Mouse (Mus musculus): ENCODE results near the gene Esrrg. TPM values are rescaled to one million over a fixed set of nuclear protein-coding genes. Genes with fewer than 3 reads are reported as not detected.

The Esrrg gene
- polyA plus RNA-seq (2014; fragmentation: Nextera tagmentation; extraction: Ambion mirVana): 1.2 and 1.5 TPM in 2 replicates

- H3K27ac ChIP-seq (replicated peaks; ENCODE audit: low read depth, low read length): no peak within 1 kb of the TSS
- WGBS: under 1% methylated on average over 21 of the region's 21 CpGs
These were observed at the start of gene Esrrg for GRCm38 (mm10) chr1:187608261-187608921. TSS of gene Esrrg (plus strand) at chr1:187608791.

GRCm38 (mm10) chr1:187583982-187584381 lies 24.6 kb upstream of the Esrrg start:
- no peaks in the 10 kb centered on the region for H3K36me3 ChIP-seq (ENCODE audit: control insufficient read depth, insufficient read depth, low read length)
- H3K4me3 ChIP-seq (ENCODE audit: low read depth, low read length): no peak overlapping the region
- no peak for ATAC-seq (ENCODE audit: insufficient number of reproducible peaks, low FRiP score, low TSS enrichment, low read depth)
- DNase-seq (ENCODE audit: low spot score): no peak
- H3K27ac ChIP-seq (replicated peaks; ENCODE audit: low read depth, low read length): no peak overlapping the region
- H3K4me1 ChIP-seq (ENCODE audit: control insufficient read depth, insufficient read depth, low read length): no peaks in the 10 kb centered on the region
- no peak overlapping the region for H3K9ac ChIP-seq (ENCODE audit: low read length)
- H3K9me3 ChIP-seq (ENCODE audit: control insufficient read depth, low read length): no peaks in the 10 kb centered on the region
- no peak overlapping the region for H3K4me2 ChIP-seq (ENCODE audit: low read depth, severe bottlenecking)
- H3K27me3 ChIP-seq (ENCODE audit: control insufficient read depth, insufficient read depth, low read length): no peaks in the 10 kb centered on the region

More at GRCm38 (mm10) chr1:187608261-187608921, at the start of gene Esrrg:
- Histone ChIP-seq H3K9ac (ENCODE audit: low read length) (peak within 1 kb of the TSS; percentile 49; the same call in 1 of the 2 replicates), H3K36me3 (ENCODE audit: control insufficient read depth, insufficient read depth, low read length) (no peaks in the 10 kb centered on the region), H3K4me2 (ENCODE audit: low read depth, severe bottlenecking) (peak within 1 kb of the TSS; percentile 85), H3K9me3 (ENCODE audit: control insufficient read depth, low read length) (no peaks in the 10 kb centered on the region), H3K4me3 (ENCODE audit: low read depth, low read length) (peak within 1 kb of the TSS; percentile 38), H3K27me3 (ENCODE audit: control insufficient read depth, insufficient read depth, low read length) (peaks cover 56% of the 10 kb centered on the region), H3K4me1 (ENCODE audit: control insufficient read depth, insufficient read depth, low read length) (peaks cover 30% of the 10 kb centered on the region)
- DNase-seq (ENCODE audit: low spot score) (peak; percentile 57), ATAC-seq (ENCODE audit: insufficient number of reproducible peaks, low FRiP score, low TSS enrichment, low read depth) (no peak)

GRCm38 (mm10) chr1:187586541-187587075 lies 22.0 kb upstream of the Esrrg start:
- Histone ChIP-seq H3K4me2 (ENCODE audit: low read depth, severe bottlenecking) (no peak overlapping the region), H3K4me3 (ENCODE audit: low read depth, low read length) (no peak overlapping the region), H3K4me1 (ENCODE audit: control insufficient read depth, insufficient read depth, low read length) (no peaks in the 10 kb centered on the region), H3K9me3 (ENCODE audit: control insufficient read depth, low read length) (no peaks in the 10 kb centered on the region), H3K36me3 (ENCODE audit: control insufficient read depth, insufficient read depth, low read length) (no peaks in the 10 kb centered on the region), H3K9ac (ENCODE audit: low read length) (no peak overlapping the region), H3K27ac (replicated peaks; ENCODE audit: low read depth, low read length) (no peak overlapping the region), H3K27me3 (ENCODE audit: control insufficient read depth, insufficient read depth, low read length) (no peaks in the 10 kb centered on the region)
- no peak for DNase-seq (ENCODE audit: low spot score)
- no peak for ATAC-seq (ENCODE audit: insufficient number of reproducible peaks, low FRiP score, low TSS enrichment, low read depth)
- WGBS: 87% methylated on average over 8 of the region's 8 CpGs

DNA sequence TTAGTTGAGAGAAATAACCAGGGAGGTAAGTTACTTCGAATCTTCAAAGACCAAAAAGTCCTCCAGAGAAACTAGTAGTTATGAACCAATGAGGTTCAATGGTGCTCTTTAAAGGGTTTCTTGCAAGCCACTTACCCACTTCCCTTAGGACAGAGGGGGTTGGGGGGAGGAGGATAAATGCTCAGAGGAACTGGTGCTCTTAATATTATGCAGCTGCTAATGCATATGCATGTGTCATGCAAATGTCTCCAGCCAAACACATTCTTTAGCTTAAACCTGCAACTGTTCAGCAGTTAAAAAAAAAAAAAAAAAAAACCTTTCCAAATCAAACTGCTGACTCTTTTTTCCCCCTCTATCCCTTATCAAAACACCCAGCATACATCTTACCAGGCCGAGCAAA lies 5.6 kb upstream of the Esrrg start:
- H3K36me3 ChIP-seq (ENCODE audit: control insufficient read depth, insufficient read depth, low read length): no peaks in the 10 kb centered on the region
- H3K9ac ChIP-seq (ENCODE audit: low read length): no peak overlapping the region
- no peak overlapping the region for H3K27ac ChIP-seq (replicated peaks; ENCODE audit: low read depth, low read length)
- DNase-seq (ENCODE audit: low spot score): no peak
- WGBS: 55% methylated on average over 2 of the region's 2 CpGs
- ATAC-seq (ENCODE audit: insufficient number of reproducible peaks, low FRiP score, low TSS enrichment, low read depth): no peak
- H3K27me3 ChIP-seq (ENCODE audit: control insufficient read depth, insufficient read depth, low read length): peaks cover 29% of the 10 kb centered on the region
- H3K4me1 ChIP-seq (ENCODE audit: control insufficient read depth, insufficient read depth, low read length): peaks cover 25% of the 10 kb centered on the region
- no peak overlapping the region for H3K4me3 ChIP-seq (ENCODE audit: low read depth, low read length)
- H3K4me2 ChIP-seq (ENCODE audit: low read depth, severe bottlenecking): no peak overlapping the region
- no peaks in the 10 kb centered on the region; the same call in 1 of the 2 replicates for H3K9me3 ChIP-seq (ENCODE audit: control insufficient read depth, low read length)

- DNase-seq (ENCODE audit: low spot score): peak; percentile 36
- no peak overlapping the region for H3K4me2 ChIP-seq (ENCODE audit: low read depth, severe bottlenecking)
- ATAC-seq (ENCODE audit: insufficient number of reproducible peaks, low FRiP score, low TSS enrichment, low read depth): no peak
- no peaks in the 10 kb centered on the region for H3K36me3 ChIP-seq (ENCODE audit: control insufficient read depth, insufficient read depth, low read length)
- no peak overlapping the region for H3K27ac ChIP-seq (replicated peaks; ENCODE audit: low read depth, low read length)
- WGBS: 2% methylated on average over 11 of the region's 11 CpGs
- peaks cover 35% of the 10 kb centered on the region for H3K27me3 ChIP-seq (ENCODE audit: control insufficient read depth, insufficient read depth, low read length)
- peaks cover 30% of the 10 kb centered on the region for H3K4me1 ChIP-seq (ENCODE audit: control insufficient read depth, insufficient read depth, low read length)
- H3K9me3 ChIP-seq (ENCODE audit: control insufficient read depth, low read length): no peaks in the 10 kb centered on the region; the same call in 1 of the 2 replicates
- H3K9ac ChIP-seq (ENCODE audit: low read length): no peak overlapping the region
- no peak overlapping the region for H3K4me3 ChIP-seq (ENCODE audit: low read depth, low read length)
These were observed 4.5 kb upstream of the Esrrg start for GRCm38 (mm10) chr1:187604063-187604484.

- DNase-seq (ENCODE audit: low spot score) (peak; percentile 51), ATAC-seq (ENCODE audit: insufficient number of reproducible peaks, low FRiP score, low TSS enrichment, low read depth) (no peak)
- Histone ChIP-seq H3K27me3 (ENCODE audit: control insufficient read depth, insufficient read depth, low read length) (peaks cover 40% of the 10 kb centered on the region), H3K27ac (replicated peaks; ENCODE audit: low read depth, low read length) (no peak overlapping the region), H3K36me3 (ENCODE audit: control insufficient read depth, insufficient read depth, low read length) (no peaks in the 10 kb centered on the region), H3K4me1 (ENCODE audit: control insufficient read depth, insufficient read depth, low read length) (peaks cover 30% of the 10 kb centered on the region), H3K4me2 (ENCODE audit: low read depth, severe bottlenecking) (peak overlapping the region; percentile 30; the same call in 1 of the 2 replicates), H3K9ac (ENCODE audit: low read length) (no peak overlapping the region), H3K9me3 (ENCODE audit: control insufficient read depth, low read length) (no peaks in the 10 kb centered on the region; the same call in 1 of the 2 replicates), H3K4me3 (ENCODE audit: low read depth, low read length) (no peak overlapping the region)
- WGBS: 2% methylated on average over 24 of the region's 24 CpGs
These were observed 3.8 kb upstream of the Esrrg start for GRCm38 (mm10) chr1:187604691-187605310.

DNA sequence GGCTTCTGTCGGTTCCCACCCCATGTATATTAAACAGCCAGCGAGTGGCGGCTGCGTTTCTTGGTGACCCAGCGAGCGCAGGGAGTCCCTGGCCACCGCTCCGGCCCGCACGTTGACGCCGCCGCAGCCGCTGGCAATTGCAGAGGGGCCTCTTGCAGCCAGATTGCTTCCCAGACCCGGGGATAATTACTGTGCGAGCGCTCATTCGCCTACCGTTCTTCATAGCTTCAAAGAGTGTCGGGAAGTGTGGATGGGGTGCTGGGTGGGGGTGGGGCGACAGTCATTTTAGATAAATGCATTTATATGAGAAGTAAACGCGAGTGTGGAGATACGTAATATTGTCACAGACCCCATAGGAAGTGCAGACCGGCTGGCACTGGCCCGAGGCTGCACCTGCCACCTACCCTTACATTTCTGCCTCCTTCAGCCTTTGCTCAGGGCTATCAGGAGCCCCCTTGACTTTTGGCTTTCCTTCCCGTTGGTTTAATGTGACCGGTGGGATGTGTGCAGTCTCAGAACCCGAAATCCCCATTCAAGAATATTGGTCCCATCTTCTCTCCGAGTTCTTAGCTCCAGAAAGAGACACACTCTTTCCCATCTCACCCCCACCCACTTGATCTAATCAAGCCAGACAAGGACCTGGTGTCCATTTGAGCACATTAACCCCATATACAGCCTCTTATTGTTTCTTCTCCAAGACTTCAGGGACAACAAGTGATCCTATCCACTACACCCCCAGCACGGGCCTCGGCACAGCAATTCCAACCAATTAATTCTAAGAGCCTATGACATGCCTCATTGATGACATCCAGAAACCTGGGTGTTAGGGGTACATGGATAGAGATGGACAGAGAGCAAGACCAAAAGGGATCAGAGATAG lies 3.0 kb upstream of the Esrrg start:
- ATAC-seq (ENCODE audit: insufficient number of reproducible peaks, low FRiP score, low TSS enrichment, low read depth): no peak
- no peak overlapping the region; the same call in 1 of the 2 replicates for H3K4me3 ChIP-seq (ENCODE audit: low read depth, low read length)
- no peaks in the 10 kb centered on the region for H3K36me3 ChIP-seq (ENCODE audit: control insufficient read depth, insufficient read depth, low read length)
- peak overlapping the region; percentile 30 for H3K4me2 ChIP-seq (ENCODE audit: low read depth, severe bottlenecking)
- 1% methylated on average over 32 of the region's 32 CpGs for WGBS
- no peak overlapping the region for H3K9ac ChIP-seq (ENCODE audit: low read length)
- peak; percentile 69 for DNase-seq (ENCODE audit: low spot score)
- no peaks in the 10 kb centered on the region; the same call in 1 of the 2 replicates for H3K9me3 ChIP-seq (ENCODE audit: control insufficient read depth, low read length)
- H3K27ac ChIP-seq (replicated peaks; ENCODE audit: low read depth, low read length): no peak overlapping the region
- H3K27me3 ChIP-seq (ENCODE audit: control insufficient read depth, insufficient read depth, low read length): peaks cover 49% of the 10 kb centered on the region
- H3K4me1 ChIP-seq (ENCODE audit: control insufficient read depth, insufficient read depth, low read length): peaks cover 30% of the 10 kb centered on the region
